Mouse (Mus musculus) cerebellum, adult 11 months (tissue): Measurements from ENCODE around the gene Piezo1.

Experiments used
- DNase-seq: peaks from one replicate; pipeline ENCODE4 v3.0.0; 2022

The Piezo1 gene

DNA sequence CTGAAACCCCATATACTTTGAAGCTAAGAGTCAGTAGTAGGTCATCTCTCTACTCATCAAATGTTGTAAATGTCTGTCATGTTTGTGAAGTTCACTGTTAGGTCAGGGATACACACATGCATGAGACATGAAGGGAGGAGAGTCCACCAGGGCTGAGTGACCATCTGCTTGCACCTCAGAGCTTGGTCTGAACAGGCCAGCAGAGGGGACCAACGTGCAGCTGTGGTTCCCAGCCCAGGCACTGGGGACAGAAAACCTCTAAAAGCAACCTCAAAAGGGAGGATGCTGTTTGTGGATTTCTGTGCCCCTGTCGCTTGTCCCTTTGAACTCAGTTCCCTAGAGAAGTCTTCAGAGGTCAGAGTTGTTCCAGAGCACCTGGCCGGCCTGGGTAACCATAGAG is 105.9 kb downstream of the Piezo1 start:
- DNase-seq = no peak

DNA sequence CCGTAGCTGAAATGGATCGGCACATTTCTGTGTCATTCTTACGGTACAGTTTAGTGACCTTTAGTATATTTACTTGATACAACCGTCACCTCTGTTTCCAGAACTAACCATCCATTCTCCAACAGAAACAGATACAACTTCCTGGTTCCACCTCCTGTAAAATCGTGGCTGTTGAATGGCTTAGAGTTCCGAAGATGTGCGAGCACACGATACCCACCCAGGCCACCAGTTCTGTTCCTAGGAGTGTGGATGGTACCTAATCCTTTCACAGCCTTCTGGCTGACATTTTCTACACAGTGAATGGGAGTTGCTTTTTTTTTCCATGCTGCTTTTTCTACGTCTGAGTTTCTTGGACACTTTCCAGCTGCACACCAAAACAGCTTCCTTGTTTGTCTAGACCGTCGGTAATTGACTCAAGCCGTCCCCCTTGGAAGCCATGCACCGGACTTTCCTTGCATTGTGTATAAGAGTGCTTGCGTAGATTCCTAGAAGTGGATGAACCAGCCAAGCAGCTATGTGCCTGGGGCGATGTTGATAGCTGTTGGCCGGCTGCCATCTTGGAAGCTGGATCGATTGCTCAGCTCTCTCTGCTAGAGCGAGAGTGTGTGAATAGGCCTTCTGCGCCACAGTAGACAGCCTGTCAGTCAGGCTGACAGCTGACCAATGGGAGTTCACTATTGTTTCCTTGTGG is 106.9 kb downstream of the Piezo1 start:
- peak; percentile 73 for DNase-seq

DNA sequence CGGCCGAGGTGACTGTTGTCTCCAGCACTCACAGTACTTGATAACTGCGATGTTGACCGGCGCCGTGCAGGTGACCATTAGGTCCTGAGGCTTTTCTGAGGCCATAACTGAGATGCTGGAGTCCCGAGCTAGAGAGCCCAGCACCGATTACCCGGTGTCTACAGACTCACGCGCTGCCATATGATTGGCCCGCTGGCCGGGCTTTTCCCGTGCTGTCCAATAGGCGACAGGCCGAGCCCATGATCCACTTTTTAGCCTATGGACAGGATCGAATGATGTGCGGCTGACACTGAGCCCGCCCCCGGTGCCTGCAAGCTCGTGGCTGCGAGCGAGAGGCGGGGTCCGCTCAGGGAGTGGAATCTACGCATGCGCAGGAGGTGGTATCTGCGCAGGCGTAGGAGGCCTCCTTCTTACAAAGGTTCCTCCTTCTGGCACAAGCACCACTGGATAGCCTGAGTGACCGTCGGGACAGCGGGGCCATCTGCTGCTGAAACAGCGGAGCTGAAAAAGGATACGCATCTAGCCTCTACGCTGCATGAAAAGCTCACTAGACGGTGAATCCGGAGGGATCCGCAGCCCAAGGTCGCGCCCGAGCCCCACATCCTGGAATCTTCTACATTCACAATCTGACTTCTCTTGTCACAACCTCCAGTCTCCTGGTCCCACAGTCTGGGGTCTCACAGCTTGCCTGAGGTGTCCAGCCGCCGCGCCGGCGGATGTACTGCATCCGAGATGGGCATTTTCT is 107.7 kb downstream of the Piezo1 start, which contains the start of gene Mvd:
Gene Mvd, minus strand, starts transcription at position 161 of the 745 bp plus-strand sequence.
- DNase-seq = peak; percentile 100

DNA sequence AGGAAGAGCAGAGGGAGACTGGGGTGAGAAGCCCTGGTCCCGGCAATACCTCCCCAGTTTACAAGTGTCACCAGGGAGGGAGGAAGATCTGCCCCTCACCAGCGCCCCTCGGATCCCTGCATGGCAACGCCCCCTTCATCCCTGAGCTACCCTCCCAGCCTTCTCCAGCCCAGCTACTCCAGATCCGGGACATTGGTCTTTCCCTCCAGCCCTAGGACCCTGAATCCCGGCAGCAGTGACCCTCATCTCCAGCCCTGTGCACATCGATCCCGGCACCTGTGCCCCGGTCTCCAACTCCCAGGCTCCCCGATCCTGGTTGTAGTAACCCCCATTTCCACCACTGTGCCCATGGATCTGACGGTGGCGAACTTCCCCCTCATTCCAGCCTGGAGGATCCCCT is 108.3 kb downstream of the Piezo1 start:
- no peak for DNase-seq

DNA sequence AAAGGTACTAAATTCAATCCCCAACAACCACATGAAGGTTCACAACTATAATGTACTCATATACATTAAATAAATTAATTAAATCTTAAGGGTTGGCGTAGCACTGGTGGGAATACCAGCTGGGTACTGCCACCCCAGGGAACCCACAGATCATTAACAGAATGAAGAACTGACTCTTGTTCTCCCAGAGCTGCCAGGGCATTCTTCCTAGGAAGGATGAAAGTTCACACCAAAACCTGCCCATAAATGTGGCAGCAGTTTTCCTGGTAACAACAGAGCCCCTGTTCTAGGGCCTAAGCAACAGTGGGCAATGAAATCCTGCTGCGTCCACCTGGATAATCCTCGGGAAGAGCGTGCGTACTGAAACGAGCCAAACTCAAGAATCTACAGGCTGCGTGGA is 108.8 kb downstream of the Piezo1 start:
- DNase-seq = no peak

DNA sequence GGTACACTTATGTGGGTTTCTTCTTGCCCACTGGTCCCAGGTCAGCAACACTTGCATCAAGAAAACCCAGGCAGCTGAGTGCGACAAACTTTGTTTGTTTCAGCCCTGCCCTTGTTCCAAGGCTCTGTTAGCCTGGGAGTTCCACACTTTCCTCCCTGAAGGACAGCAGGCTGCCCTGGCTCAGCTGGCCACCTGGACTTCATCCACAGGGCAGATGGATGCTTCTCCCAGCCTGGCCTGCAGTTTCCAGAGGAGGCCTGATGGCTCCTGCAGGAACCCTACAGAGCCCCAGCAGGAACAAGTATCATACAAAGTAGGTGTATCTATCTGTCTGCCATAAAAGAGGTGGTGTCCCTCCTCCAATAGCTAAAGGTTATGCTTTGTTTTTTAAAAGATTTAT is 109.8 kb downstream of the Piezo1 start:
- DNase-seq = no peak

DNA sequence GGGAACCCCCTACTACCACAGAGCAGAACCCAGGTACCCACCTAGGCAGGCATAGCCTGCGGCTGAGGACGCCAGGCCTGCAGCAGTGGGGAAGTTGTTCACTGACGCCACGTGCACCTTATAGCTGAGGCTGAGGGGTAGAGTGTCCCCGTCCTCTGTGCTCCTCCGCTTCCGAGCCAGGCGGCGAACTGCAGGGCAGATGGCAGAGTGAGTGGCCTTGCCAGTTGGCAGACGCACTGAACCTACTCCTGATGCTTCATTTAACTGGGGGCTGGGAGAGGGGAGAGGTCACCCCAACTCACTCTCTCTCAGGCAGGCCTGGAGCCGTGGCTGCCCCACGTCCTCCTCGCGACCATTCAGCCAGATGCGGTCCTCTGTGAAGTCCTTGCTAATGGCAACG is 111.8 kb downstream of the Piezo1 start:
- peak; percentile 76 for DNase-seq

DNA sequence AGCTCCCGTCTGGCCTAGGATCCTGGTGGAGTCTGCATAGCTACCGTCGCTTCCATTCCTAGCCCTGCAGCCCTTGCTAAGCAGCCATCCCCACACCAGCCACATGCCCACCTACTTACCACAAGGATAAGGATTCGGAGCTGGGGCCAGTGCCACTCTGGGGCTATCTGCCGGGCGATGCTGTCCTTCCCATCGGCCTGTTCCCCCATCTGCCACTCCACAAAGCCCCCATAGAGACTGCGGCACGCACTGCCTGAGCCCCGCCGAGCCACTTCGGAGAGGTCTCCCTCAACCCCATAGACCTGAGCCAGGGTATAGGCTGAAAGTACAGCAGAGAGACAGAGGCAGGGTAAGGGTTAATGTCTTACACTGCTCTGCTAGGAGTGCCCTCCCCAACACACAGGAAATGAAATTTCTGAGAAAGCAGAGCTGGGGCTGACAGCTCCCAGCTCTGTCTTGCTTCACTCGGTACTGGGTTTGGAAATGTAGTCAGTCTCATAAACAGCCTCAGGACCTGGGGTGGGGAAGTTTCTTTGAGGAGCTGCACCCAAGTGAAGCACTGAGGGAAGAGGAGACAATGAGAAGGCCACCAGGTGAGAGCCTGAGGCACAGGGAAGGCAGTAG is 113.3 kb downstream of the Piezo1 start:
- no peak for DNase-seq

DNA sequence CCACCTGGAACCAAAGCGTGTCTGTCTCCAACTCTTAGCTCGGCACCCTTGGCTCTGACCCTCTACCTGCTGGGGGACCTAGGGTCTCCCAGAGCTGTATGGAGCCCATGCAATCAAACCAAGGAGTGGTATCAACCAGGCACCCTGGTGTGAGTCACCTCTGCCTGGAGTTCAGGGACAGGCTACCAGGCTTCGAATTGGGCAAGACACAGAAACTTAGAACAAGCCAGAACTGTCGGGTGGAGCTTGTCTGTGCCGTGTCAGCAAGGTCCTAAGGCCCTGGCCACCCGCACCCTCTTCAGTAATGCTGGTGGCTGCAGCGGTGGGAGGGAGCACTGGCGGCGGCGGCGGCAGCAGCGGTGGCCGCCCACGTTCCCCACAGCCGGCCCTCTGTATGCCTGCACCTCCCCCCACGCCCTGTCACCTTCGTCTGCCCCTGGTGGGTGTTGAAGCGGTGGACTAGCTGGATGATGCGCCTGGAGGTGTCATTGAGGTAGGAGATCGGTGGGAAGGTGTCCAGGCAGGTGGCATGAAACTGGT is 114.5 kb downstream of the Piezo1 start:
- no peak for DNase-seq

DNA sequence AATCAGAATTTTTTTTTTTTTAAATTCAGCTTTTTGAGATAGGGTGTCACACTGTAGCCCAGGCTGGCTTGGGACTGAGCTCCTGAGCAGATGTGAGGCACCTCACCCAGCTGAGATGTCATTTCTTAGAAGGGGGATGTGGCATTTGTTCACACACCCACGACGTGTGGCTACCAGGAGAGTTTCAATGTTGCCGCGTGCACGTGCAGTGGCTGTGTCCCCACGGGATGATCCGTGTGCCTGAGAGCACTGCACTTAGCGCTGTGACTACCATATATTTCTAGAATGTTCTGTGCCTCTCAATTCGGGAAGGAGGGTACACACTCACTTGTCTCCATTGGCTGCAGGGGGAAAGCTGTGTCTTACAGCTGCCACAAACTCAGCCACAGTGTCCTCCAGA is 115.0 kb downstream of the Piezo1 start:
- DNase-seq = no peak

DNA sequence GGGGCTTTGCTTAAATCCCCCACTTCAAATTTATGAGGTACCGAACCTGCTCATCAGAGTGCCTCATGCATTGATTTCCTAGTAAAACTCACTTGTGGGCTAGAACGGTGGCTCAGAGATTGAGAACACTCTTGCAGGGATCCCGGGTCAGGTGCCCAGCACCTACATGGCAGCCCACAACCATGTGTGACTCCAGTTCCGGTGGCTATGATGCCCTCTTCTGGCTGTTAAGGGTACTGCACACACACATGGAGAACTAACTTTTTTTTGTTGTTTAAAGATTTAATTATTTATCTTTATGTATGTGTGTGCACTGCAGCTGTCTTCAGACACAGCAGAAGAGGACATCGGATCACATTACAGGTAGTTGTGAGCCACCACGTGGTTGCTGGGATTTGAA is 115.8 kb downstream of the Piezo1 start:
- no peak for DNase-seq

DNA sequence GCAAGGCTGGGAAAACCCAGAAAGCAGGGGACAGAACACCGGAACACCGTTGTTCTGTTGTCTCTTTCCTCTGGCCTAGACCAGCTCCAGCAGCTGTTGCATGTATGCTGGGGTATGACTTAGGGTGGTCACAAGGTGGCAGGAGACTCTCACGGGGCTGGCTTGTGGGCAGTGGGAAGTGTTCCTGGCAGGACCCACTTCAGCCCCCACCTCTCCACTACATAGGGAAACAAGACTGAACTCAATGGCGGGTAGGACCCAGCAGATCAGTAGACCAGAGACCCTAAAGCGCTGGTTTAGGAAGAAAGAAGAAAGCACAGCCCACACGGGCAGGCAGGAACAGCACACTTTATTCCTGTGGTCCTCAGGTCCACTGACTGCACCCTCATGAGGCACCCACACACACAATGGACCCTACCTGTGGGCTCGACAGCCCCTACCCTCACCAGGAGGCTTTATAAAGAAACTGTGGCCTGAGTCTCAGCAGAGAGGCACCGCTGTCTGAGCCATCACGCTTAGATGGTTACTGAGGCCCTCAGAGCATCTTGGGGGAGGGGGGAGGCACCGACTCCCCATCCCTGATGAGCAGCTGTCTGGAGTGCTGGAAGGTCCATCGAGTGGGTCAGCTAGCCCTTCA is 117.7 kb downstream of the Piezo1 start:
- no peak for DNase-seq

DNA sequence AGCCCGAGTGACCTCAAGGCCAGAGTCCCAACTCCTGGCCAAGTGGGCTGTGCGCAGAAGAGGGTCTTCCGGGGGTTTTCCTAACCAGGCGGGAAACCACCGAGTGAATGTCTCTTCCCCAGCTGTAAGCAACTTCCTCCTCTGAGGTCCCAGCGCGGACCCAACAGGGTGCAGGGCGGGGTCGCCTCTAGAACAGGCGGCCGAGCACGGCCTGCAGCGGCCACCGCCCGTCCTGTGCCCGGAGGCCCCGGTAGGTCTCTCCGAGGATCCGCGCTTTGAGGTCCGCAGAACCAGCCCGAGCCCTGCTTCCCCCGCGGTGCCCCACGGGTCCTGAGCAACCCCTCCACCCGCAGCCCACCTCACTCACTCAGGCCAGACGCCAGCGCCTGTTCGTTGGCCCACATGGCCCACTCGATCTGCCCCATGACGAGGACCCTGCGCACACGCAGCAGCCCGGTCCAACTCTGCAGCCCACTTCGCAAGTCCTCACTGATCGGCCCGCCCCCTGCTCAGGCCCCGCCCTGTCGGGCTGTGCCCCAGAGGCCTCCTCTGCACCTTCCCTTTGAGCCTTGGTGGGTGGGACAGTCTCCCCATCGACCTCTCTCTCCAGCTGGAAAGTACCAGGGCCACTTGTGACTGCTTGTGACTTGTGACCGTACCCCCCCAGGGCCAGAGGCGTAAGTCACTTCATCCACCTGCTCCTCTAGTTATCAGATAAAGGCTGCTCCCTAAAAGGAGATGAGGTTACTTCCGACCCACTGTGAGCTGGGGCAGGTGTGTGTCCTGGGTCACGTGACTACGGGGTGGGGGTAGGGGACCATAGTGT is 118.5 kb downstream of the Piezo1 start, which contains the start of gene Cyba:
Gene Cyba, minus strand, starts transcription at position 488 of the 826 bp plus-strand sequence.
- no peak for DNase-seq
